Mouse (Mus musculus): ENCODE data around the gene Cyp3a25. TPM values are rescaled to one million over a fixed set of nuclear protein-coding genes. Genes with fewer than 3 reads are reported as not detected.
"Not testable (repeated sequence)": the region's sequence is repeated elsewhere in the genome, so short reads cannot be mapped to it uniquely, and the experiment has no call there.

Gene Cyp3a25
- polyA plus RNA-seq (2012), result not detected in 2 replicates

- not testable (repeated sequence) for TF ChIP-seq GATA1 (IDR thresholded peaks at IDR 0.05; ENCODE audit: low read length)
Measured at GRCm38 (mm10) chr5:146009509-146009908, at the start of gene Cyp3a25. Gene Cyp3a25, minus strand, starts transcription at chr5:146009618.

GRCm38 (mm10) chr5:146021136-146021535, 11.7 kb upstream of the Cyp3a25 start:
- TF ChIP-seq GATA1 (IDR thresholded peaks at IDR 0.05; ENCODE audit: low read length), result no peak

- no peak for TF ChIP-seq GATA1 (IDR thresholded peaks at IDR 0.05; ENCODE audit: low read length)
Measured at GRCm38 (mm10) chr5:146018275-146018674, 8.9 kb upstream of the Cyp3a25 start.

GRCm38 (mm10) chr5:146011251-146011650, 1.8 kb upstream of the Cyp3a25 start:
- no peak for TF ChIP-seq GATA1 (IDR thresholded peaks at IDR 0.05; ENCODE audit: low read length)

- TF ChIP-seq GATA1 (IDR thresholded peaks at IDR 0.05; ENCODE audit: low read length), result no peak
Measured at GRCm38 (mm10) chr5:145967080-145967479, 42.3 kb downstream of the Cyp3a25 start.

Other genes with a start within 250 kb of the Cyp3a25 start
- gene Cyp3a44, start 203.7 kb downstream of the Cyp3a25 start, polyA plus RNA-seq (2012), result not detected in 2 replicates
- not detected in 2 replicates for gene Cyp3a11, start 129.7 kb downstream of the Cyp3a25 start, polyA plus RNA-seq (2012)
- gene Cyp3a59, start 69.6 kb upstream of the Cyp3a25 start, polyA plus RNA-seq (2012), result not detected in 2 replicates
- gene Gm5565, start 150.9 kb upstream of the Cyp3a25 start, polyA plus RNA-seq (2012), result not detected in 2 replicates
- gene Gm6309, start 161.1 kb upstream of the Cyp3a25 start, polyA plus RNA-seq (2012), result not detected in 2 replicates
- not detected in 2 replicates for gene 1700001J03Rik, start 175.7 kb upstream of the Cyp3a25 start, polyA plus RNA-seq (2012)
- gene Rnf6, start 211.9 kb upstream of the Cyp3a25 start, polyA plus RNA-seq (2012), result 14.8 and 15.0 TPM in 2 replicates
- 33.9 and 45.6 TPM in 2 replicates for gene Cdk8, start 221.6 kb upstream of the Cyp3a25 start, polyA plus RNA-seq (2012)

Data from G1E-ER4 (cell line).